ENCODE assay signal across 7 mouse cellular contexts in genomic region chr5:91962639-91963440, GRCm38 (mm10). TPM values are rescaled to one million over a fixed set of nuclear protein-coding genes. Genes with fewer than 3 reads are reported as not detected.
DNase-seq lines count a peak whose midpoint lies in the region; ATAC-seq lines count a peak whose summit lies in the region.

Rchy1 (minus strand) TSS chr5:91963068.

- H3K9ac ChIP-seq in intestine, embryonic 16.5 days (ENCODE audit: low read depth, low read length) = peak within 1 kb of the TSS; percentile 89
- H3K9ac ChIP-seq in midbrain, embryonic 11.5 days (ENCODE audit: low read length) = peak within 1 kb of the TSS; percentile 75

- intact Hi-C loops in left cerebral cortex, postnatal 36 days (cut with DNase I) = loop anchor here (1.0 to 5.0 kb wide), 3 partner anchors 39 to 174 kb away; partner anchors contain the start of genes G3bp2 and Uso1

- peak within 1 kb of the TSS; percentile 74 for H3K4me3 ChIP-seq in intestine, embryonic 16.5 days (ENCODE audit: low read length)
- peak within 1 kb of the TSS; percentile 72 for H3K4me3 ChIP-seq in midbrain, embryonic 11.5 days (ENCODE audit: low read depth, low read length)

- no peaks in the 10 kb centered on the region for H3K36me3 ChIP-seq in intestine, embryonic 16.5 days (ENCODE audit: control insufficient read depth, insufficient read depth, low read length)
- H3K36me3 ChIP-seq in midbrain, embryonic 11.5 days (ENCODE audit: control insufficient read depth, insufficient read depth, low read length) = no peaks in the 10 kb centered on the region

- DNase-seq in adrenal gland, adult 8-10 months = peak; percentile 97
- DNase-seq in embryo, embryonic 9.5 days (ENCODE audit: extremely low spot score) = peak; percentile 96
- DNase-seq in gastrocnemius, postnatal 4 days (ENCODE audit: low spot score in 2 of 2) = peak; percentile 87 to 94
- DNase-seq in left cerebral cortex, postnatal 36 days (ENCODE audit: low spot score in 2 of 2) = peak; percentile 89 to 92
- peak; percentile 100 for DNase-seq in midbrain, embryonic 11.5 days (ENCODE audit: low spot score, missing footprints)
- peak; percentile 97 for DNase-seq in skeletal muscle tissue, adult 2 months (ENCODE audit: low read depth, low spot score)

- ATAC-seq in intestine, embryonic 16.5 days = peak; percentile 98
- peak; percentile 98 for ATAC-seq in midbrain, embryonic 11.5 days (ENCODE audit: low FRiP score)

- WGBS in intestine, embryonic 16.5 days = under 1% methylated on average over 65 of the region's 65 CpGs
- under 1% methylated on average over 63 of the region's 65 CpGs for WGBS in midbrain, embryonic 11.5 days

- no peaks in the 10 kb centered on the region for H3K27me3 ChIP-seq in intestine, embryonic 16.5 days (replicated peaks; ENCODE audit: control insufficient read depth, insufficient read depth, low read length)
- H3K27me3 ChIP-seq in midbrain, embryonic 11.5 days (ENCODE audit: control insufficient read depth, insufficient read depth, low read length) = no peaks in the 10 kb centered on the region

- peak within 1 kb of the TSS; percentile 71 for H3K4me2 ChIP-seq in intestine, embryonic 16.5 days (ENCODE audit: low read depth, low read length)
- H3K4me2 ChIP-seq in midbrain, embryonic 11.5 days = peak within 1 kb of the TSS; percentile 64

- H3K9me3 ChIP-seq in intestine, embryonic 16.5 days (ENCODE audit: control insufficient read depth, low read length) = no peaks in the 10 kb centered on the region
- H3K9me3 ChIP-seq in midbrain, embryonic 11.5 days (ENCODE audit: control insufficient read depth, low read length) = no peaks in the 10 kb centered on the region

- H3K4me1 ChIP-seq in intestine, embryonic 16.5 days (ENCODE audit: control insufficient read depth, insufficient read depth, low read length) = peaks cover 14% of the 10 kb centered on the region
- peaks cover 9% of the 10 kb centered on the region for H3K4me1 ChIP-seq in midbrain, embryonic 11.5 days (ENCODE audit: control insufficient read depth, insufficient read depth, low read length)

- H3K27ac ChIP-seq in intestine, embryonic 16.5 days (ENCODE audit: low read length) = peak within 1 kb of the TSS; percentile 99
- H3K27ac ChIP-seq in midbrain, embryonic 11.5 days (ENCODE audit: low read depth, low read length) = peak within 1 kb of the TSS; percentile 93

RNA-seq across cellular contexts. Expression of gene Rchy1, which starts in this region (rescaled TPM):
- 10 to 100 TPM; 75.8 to 88.3 (median 80.6) TPM for total RNA-seq in adrenal gland, adult 8-10 months (2022)
- total RNA-seq in gastrocnemius, postnatal 4 days (2021) = 10 to 100 TPM; 42.5 to 45.0 TPM
- 75.1 and 77.3 TPM in 2 replicates for polyA plus RNA-seq in intestine, embryonic 16.5 days (2015; fragmentation: Nextera tagmentation; extraction: Ambion mirVana)
- 10 to 100 TPM; 30.1 to 38.1 TPM for total RNA-seq in left cerebral cortex, postnatal 36 days (2021)
- 40.9 and 45.6 TPM in 2 replicates for polyA plus RNA-seq in midbrain, embryonic 11.5 days (2014; fragmentation: Nextera tagmentation; extraction: Ambion mirVana)

Comparison
In these comparisons a context has a peak if more than half of its experiments do, and no peak if none do; other contexts are left out.
1. Peak in every context shown above with its lines: DNase-seq, ATAC-seq, H3K4me3 ChIP-seq and H3K27ac ChIP-seq.